Mouse (Mus musculus): Measurements from ENCODE around the gene Vps26a.
"Not testable (repeated sequence)": the region's sequence is repeated elsewhere in the genome, so short reads cannot be mapped to it uniquely, and the experiment has no call there.

The Vps26a gene

DNA sequence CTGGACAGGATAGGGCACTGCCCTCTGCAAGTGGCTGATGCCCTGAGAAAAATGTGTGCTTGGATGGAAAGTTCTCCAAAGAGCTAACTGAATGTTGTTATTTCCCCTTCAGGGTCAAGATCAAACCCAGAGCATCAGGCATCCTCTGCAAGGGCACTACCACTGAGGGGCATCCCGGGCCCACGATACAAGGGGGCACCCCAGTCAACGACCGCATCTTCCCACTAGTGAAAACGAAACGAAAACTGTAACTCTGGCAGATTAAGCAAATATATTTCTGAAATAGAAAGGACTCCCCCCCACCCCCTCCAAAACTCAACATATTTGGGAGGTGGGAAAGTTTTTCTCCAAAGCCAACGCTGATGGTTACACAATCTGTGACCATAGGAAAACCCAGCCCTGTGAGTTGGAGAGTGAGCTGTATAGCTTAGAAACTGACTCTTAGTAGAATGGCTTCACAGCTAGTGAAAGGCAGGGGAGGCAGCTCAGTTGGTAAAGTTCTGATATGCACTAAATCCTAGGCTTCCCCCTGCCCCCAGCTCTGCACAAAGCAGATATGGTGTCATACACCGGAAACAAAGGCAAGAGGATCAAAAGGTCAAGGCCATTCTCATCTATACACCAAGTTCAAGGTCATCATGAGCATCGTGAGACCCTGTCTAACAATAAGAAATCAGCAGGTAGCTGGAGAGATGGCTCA lies 14.5 kb upstream of the Vps26a start:
- no peak for DNase-seq (ENCODE audit: low spot score in 2 of 2)

DNA sequence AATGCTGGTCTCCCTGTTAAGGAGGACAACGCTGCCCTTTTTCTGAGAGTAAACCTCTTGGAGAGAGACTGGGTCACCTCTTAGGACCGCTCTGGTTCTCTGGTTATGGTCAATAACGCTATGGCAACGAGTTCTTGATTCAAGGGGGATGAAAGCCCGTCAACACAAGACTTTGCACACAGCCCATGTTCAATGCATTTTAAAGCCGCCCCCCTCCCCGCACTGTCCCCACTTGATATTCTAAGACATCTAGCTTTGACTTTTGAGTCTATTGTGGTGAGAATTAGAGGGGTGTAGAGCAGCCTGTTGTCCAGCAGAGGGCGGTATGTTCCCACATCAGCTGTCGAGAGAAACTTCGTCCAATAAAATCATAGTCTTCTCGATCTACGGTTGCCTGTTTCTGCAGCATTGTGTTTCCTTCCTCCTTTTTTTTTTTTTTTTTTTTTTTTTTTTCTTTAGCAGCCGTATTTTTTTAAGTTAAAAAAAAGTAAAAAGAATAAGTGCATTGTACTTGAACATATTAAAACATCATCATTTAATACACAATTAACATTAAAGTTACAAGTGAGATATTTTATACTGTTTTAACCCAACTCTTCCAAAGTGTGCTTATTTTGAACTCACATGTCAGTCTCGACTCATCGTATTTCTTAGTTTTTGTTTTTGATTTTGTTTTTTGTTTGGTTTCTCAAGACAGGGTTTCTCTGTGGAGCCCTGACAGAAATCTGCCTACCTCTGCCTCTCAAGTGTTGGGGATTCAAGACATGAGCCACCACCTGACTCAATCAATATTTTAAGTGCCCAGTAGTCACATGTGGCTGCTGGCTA lies 13.7 kb upstream of the Vps26a start:
- DNase-seq (ENCODE audit: low spot score in 2 of 2), result peak; percentile 28 to 44

DNA sequence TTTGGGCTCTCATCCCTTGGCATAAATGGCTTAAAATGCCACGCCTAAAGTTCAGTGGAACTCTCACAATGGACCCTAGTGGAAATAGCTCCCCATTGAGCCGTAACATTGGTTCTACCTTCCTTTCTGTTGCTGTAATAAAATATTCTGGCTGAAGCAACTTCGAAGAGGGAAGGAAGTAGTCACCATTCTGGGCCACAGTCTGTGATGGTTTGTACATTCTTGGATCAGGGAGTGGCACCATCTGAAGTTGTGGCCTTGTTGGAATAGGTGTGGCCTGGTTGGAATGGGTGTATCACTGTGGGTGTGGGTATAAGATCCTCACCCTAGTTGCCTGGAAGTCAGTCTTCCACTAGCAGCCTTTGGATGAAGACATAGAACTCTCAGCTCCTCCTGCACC lies 5.1 kb upstream of the Vps26a start:
- DNase-seq (ENCODE audit: low spot score in 2 of 2), result not testable (repeated sequence)

DNA sequence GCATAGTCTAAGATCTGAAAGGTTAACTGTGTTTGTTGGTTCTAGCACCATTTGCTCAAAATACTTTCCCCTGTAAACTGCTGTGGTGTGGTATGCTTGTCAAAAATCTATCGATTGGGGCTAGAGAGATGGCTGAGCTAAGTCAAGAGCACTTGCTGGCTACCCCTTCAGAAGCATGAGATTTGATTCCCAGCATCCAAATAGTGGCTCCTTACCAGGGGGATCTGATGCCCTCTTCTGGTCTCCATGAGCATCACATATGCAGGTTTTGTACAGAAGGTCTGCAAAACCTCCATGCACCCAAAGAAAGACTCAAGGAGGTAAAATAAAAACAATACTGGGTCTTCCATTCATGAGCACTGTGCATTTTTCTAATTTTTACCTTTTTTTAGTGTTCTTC lies 1.7 kb upstream of the Vps26a start:
- peak in 1 of 2 experiments; percentile 37 for DNase-seq (ENCODE audit: low spot score in 2 of 2)

DNA sequence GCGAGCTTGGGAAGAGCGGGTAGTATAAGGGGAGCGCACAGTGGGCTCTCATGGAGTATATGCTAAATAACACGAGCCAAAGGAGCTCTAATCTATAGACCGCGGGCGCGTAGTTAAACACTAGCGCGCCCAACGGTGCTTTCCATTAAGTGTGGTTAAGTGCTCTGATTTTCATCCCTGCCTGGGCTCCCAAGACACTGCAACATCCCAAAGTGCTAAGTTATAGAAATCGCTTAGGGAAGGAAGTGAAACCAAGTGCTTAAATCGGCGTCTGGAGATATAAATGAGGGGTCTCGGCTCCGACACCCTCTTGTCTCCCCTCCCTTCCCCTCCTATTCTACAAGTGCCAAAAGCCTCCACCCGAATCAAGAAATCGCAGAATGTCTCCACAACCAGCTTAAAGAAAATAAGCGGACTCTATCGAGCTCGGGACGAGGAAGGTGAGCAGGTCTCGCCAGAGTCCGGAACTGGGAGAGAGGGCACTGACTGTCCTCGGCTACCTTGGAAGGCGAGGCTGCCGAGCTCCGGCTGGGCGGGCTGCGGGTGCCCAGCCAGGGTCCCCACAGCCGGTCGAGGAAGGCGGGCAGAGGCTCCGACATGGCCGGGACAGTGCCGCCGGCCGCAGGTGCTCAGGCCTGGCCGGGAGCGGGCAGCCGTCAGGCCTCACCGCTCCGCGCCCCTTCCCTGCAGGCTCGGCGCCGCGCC lies 575 bp downstream of the Vps26a start:
- DNase-seq (ENCODE audit: low spot score in 2 of 2), result peak in 1 of 2 experiments; percentile 16

DNA sequence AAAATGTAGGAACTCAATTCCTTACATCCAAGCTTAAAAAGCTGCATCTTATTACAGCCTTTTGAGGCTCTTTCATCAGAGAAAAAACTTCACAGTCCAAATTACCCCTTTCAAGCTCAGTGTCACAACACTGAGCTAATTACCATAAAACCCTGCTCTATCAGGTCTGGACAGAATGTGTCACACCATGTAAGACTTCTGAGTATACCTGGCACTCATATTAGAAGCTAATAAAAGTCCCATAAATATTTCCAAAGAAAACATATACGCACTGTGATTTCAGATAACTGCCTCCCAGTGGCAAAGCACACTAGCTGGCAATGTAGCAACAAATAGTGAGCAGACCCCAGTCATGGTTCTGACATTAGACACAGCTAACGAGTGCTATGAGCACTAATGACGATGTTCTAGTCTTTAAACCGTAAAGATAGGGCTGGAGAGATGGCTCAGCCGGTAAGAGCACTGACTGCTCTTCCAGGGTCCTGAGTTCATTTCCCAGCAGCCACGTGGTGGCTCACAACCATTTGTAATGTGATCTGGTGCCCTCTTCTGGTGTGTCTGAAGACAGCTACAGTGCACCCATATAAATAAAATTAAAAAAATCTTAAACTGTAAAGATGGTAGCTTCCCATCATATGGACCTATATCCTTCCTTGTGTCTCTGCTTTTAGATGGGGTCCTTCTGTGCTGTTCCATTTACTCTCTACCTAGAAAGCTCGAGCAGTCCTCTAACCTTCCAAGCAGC lies 5.3 kb downstream of the Vps26a start:
- DNase-seq (ENCODE audit: low spot score in 2 of 2), result no peak

DNA sequence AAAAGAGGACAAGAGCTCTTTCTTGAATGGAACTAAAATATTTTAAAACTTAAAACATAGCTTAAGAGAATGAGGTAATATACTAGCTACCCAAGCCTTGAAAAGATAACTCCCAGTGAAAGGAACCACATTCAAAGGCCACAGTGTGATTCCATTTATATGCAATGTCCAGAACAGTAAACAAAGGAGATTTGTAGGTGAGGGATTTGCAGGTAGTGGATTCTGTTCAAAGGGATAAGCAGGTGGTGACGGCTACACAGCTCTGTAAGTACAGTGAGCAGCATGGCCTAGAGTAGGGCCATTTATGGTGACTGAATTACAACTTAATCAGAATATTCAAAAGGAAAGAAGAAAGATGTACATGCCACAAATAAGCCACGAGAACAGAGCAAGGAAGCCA lies 9.6 kb downstream of the Vps26a start:
- DNase-seq (ENCODE audit: low spot score in 2 of 2), result no peak

DNA sequence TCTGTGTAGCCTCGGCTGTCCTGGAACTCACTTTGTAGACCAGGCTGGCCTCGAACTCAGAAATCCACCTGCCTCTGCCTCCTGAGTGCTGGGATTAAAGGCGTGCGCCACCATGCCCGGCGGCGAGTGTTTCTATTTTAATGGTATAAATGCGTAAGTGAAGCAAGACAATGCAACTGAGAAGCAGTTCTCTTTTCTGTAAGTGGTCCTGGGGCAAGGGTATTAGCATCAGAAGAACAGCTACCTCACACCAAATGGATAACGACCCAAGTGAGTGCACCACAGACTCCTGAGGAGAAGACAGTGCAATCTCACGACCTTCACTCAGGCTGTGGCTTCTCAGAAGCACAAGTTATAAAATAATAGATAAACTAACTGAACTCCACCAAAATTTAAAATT lies 11.7 kb downstream of the Vps26a start:
- DNase-seq (ENCODE audit: low spot score in 2 of 2), result no peak

DNA sequence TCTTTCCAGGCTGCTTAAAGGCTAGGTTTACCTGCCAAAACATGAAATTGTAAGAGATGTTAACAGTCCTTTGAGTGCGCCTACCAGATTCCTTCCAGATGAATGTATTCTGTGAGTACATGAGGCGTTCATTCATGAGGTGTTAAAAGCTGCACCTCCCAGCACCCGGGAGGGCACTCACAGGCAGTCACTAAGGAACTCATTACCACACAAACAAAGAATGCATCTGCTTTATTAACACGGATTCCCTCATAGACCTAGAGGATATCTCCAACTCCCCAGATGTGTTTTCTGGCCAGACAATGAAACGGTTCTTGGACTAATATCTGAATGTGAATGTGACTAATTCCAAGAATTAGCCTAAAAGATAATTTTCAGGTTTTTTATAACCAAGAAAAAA lies 15.5 kb downstream of the Vps26a start:
- no peak for DNase-seq (ENCODE audit: low spot score in 2 of 2)

DNA sequence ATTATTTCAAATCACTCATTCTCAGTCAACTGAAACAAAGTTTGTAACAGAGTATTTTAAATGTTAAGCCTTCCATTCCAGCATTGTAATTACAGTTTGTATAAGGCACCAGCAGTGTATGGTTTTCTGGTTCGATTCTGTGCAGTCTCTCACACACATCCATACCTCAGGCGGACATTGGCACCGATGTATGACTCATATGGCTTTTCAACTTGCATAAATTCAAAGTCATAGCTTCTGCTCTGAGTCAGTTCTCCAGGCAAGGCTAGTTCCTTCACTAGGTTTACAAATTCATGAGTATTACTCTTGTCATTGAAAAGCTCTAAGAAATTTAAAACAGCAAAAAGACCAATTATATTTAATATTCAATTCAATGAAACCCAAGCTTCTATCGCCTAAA lies 16.9 kb downstream of the Vps26a start:
- DNase-seq (ENCODE audit: low spot score in 2 of 2), result no peak

DNA sequence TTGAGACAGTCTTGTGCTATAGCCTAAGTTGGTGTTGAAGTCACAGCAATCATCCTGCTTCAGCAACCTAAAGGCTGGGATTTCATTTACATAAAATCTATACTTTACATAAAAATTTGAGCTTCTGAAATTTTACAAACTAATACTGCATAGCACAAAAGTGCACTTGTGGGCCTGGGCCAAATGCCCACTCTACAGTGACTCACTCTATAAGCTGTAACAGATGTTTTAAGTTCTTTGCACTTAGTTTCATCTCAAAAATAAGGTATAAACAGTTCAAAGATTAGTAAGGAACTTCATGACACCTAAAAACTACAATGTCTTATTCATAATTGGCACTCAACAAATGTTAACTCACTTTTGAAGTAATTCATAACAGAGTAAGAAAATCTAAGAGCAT lies 25.3 kb downstream of the Vps26a start:
- DNase-seq (ENCODE audit: low spot score in 2 of 2), result no peak

DNA sequence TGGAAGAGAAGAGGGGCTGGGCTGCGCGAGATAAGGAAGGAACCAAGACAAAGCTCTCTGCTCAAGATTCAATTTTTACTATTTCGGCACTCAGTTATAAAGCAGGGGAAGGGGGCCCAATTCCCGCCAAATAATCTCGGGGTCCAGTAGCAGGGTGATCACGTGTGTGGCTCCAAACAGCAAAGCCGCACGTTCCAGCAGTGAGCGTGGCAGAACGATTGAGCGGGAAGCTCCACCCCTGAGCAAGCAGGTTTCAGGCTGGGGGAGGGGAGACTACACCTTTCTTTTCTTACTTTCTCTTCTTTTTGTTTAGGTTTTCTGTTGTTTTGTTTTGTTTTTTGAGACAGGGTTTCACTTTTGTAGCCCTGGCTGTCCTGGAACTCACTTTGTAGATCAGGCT lies 34.6 kb downstream of the Vps26a start:
- DNase-seq (ENCODE audit: low spot score in 2 of 2), result not testable (repeated sequence)

DNA sequence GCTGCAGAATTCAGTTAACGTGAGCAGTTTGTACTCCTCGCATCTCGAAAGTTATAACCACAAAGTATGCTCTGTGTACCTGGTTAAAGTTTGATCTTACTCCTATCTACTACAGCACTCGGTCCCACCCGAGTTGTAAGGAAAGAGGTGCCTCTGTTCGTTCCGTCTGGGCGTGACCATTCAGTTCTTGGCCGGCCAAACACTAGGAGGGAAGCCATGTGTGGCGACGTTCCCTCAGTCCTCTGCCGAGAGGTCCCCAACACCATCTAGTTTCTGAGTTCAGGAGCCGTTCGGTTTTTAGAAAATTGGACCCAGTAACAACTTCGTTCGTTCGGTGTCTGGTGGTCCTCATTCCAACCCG lies 36.3 kb downstream of the Vps26a start:
- no peak for DNase-seq (ENCODE audit: low spot score in 2 of 2)

DNA sequence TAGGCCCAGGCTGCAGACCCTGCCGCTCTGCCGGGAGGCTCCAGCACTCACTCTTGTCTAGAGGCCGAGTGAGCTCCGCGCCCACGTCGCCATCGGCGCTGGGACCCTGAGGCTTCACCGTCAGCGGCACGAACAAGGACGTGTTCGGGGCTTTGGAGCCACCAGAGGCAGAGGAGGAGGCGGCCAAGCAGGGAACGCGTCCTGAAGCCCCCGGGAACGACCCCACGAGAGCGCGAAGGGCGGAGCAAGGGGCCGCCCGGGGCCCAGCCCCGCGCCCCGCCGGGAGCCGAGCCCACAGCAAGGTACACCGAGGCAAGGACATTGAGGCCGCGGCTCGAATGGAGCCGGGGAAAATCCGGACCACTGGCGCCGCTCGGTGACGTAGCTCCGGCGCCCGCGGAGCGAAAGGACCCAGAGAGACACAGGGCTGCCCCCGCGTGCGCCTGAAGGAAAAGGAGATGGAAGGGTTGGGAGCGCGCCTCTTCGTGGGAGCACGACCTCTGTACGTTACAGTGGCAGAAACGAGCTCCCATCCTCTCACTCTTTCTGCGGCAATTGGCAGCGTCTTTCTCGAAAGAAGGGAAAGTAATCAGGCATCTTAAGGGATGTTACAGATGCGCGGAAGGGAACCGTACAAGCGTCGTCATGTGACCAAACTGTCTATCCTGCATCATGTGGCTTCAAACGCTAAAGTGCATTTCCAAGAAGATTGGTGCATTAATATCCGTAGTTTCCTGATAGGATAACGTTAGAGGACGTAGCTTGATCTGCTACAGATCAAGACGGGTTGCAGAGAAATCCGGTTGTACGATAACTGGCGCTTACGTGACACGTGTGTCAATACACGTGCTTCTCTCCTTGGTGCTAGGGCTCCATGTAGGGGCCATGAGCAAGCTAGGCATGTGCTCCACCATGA lies 37.0 kb downstream of the Vps26a start, which contains the start of the genes 4930507D05Rik and Supv3l1:
Gene 4930507D05Rik (plus strand): TSS at position 126 of the 916 bp plus-strand sequence.
Gene Supv3l1 (minus strand): TSS at position 375 of the 916 bp plus-strand sequence.
- DNase-seq (ENCODE audit: low spot score in 2 of 2), result peak; percentile 88

DNA sequence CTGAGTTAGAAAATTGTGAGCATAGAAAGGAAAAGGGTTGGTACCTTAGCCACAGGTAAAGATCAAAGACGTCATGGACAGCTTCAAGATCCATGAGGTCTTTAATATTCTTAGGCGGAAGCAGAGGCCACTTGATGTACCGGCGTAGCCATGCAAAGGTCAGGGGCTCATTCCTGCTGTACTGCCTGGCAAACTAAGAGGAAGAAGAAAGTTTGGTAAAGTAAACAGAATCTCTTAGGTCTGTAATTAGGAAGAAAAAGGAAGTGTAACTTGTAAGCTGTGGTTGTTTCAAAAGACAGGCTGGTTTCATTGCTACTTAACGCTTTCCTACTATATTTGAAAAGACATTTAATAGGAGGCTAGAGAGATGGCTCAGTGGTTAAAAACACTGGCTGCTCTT lies 56.2 kb downstream of the Vps26a start:
- no peak for DNase-seq (ENCODE audit: low spot score in 2 of 2)

DNA sequence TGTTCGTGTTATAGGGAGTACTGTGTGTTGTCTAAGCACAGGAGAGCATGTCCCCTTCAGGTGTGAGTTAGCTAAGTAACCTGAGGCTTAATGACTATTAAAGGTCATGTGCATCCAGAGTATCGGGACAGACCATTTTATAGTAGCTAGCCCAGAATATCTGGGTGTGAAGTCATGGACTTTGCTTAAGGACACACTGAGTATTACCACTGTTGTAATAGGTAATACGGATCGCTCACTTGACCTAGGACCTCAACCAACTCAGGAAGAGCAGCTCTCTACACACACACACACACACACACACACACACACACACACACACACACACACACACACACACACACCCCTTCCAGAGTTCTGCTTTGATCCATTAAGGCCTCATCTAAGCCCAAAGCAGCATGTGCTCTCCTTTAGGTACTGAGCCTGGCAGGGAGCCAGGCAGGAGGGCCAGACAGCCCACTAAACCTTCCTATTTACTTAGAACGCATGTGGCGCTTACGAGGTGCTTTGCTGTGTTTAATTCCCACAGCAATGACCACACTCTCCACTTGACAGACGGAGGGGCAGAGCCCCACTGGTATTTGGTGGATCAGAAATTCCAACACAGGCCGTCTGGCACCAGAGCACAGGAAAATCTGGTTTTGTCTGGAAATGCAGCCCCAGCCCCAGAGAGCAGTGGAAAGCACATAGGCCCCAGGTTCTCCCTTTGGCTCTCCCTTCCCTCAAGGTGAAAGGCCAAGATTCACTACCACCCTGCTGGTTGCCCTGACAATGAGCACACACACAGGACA lies 61.3 kb downstream of the Vps26a start:
- no peak for DNase-seq (ENCODE audit: low spot score in 2 of 2)

DNA sequence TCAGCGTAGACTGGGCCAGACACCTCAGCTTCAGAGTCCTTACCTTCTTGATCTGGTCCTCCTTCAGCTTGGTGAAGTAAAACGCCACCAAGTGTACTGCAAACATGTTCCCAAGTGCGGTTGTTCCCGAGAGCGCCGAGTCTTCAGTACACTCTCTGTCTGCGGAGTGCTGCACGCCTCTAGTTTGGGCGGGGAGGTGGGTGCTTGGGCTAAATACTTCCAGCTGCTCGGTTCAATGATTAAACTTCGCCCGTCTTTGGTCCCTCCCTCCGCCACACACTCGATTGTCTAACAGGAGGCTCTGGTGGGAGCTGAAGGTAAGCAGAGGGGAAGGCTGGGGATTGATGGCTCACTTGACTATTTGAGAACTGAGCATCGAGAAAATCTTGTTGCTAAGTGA lies 64.3 kb downstream of the Vps26a start, which contains the start of gene Hkdc1:
Gene Hkdc1 (minus strand): TSS at position 237 of the 400 bp plus-strand sequence.
- no peak for DNase-seq (ENCODE audit: low spot score in 2 of 2)

DNA sequence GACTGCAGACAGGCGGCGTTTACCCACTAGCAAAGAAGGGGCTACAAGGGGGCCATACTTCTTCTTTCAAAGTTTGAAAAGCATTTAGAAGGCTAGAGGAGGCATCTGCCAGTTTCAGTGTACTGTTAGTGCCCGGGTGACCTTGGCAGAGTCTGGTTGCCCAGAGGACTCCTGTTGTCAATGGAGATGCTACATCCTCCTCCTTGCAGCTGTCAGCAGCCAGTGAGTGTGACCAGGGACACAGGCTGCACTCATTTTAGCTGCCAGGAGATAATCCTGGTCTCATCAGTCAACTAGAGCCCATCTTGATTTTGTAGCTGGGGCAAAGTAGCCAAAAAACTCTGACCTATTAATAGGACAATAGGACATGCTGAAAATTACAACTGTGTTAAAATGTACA lies 65.5 kb downstream of the Vps26a start:
- DNase-seq (ENCODE audit: low spot score in 2 of 2), result no peak

DNA sequence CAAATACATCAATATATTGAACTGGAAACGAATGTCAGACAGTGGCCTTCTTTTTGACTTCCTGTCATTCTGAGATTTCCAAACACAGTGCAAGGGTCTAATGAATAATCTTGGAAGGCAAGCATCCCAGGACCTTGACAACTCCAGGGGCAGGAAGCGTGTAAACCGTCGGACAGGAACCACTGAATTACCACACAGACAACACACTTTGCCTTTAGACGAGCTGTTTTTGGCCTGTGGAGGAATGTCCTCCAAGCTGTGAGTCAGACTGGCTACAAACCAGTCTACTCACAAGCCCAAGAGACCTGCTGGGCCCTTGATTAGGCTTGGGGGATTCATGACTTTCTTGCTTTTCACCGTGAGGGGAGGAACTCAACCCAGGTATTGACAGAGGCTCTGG lies 66.2 kb downstream of the Vps26a start:
- no peak for DNase-seq (ENCODE audit: low spot score in 2 of 2)

DNA sequence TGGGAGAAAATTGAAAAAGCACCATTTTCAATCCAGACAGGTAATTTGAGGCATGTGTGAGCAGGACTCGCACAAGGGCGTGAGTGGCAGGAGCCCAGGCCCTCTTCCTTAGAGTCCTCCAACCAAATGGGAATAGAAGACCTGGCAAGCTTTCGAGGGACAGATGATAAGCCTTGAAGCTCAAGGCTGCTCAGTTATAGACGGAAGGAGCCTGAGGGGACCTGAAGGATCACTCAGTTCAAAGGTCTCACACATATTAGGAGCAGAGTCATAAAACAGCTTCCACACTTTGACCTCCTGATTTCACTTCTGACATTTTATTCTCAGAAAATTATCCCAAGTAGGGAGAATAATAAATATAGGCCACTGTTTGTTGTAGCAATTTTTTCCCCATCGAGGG lies 67.2 kb downstream of the Vps26a start:
- DNase-seq (ENCODE audit: low spot score in 2 of 2), result no peak
